Mouse (Mus musculus) limb, embryonic 15.5 days (tissue): ENCODE results near the gene Fgfr2. TPM values are rescaled to one million over a fixed set of nuclear protein-coding genes. Genes with fewer than 3 reads are reported as not detected.

Experiments
- ATAC-seq: fragments of 200-750 bp; cut with Nextera tagmentation; 2 replicates; pipeline ENCODE4 v1.8.0; 2017; ENCODE audit warnings: low read depth, moderate TSS enrichment; ENCODE audit not compliant: insufficient number of reproducible peaks, low FRiP score, low TSS enrichment
- H3K27ac ChIP-seq: fragments of 300-500 bp; sonication (generic); 2 replicates; pipeline ENCODE4 v1.5.1; 2015; ENCODE audit warnings: moderate library complexity, mild to moderate bottlenecking, inconsistent platforms
- H3K27me3 ChIP-seq: fragments of 300-500 bp; sonication (generic); 2 replicates; pipeline ENCODE4 v1.6.1; 2015; ENCODE audit warnings: inconsistent platforms
- H3K36me3 ChIP-seq: fragments of 300-500 bp; sonication (generic); 2 replicates; pipeline ENCODE4 v1.6.1; 2015; ENCODE audit warnings: inconsistent platforms
- H3K4me1 ChIP-seq: fragments of 300-500 bp; sonication (generic); 2 replicates; pipeline ENCODE4 v1.6.1; 2015; ENCODE audit warnings: inconsistent platforms
- H3K4me2 ChIP-seq: fragments of 300-500 bp; sonication (generic); 2 replicates; pipeline ENCODE4 v1.6.1; 2015; ENCODE audit warnings: mild to moderate bottlenecking, inconsistent platforms
- H3K4me3 ChIP-seq: fragments of 300-500 bp; sonication (generic); 2 replicates; pipeline ENCODE4 v1.5.1; 2015; ENCODE audit warnings: mild to moderate bottlenecking, inconsistent platforms
- H3K9ac ChIP-seq: fragments of 300-500 bp; sonication (generic); 2 replicates; pipeline ENCODE4 v1.6.1; 2015; ENCODE audit warnings: inconsistent platforms
- H3K9me3 ChIP-seq: fragments of 300-500 bp; sonication (generic); 2 replicates; pipeline ENCODE4 v1.6.1; 2016; ENCODE audit warnings: inconsistent platforms
- WGBS: fragments of 180-500 bp; shearing (Covaris S2); methylation state at CpG from one replicate; pipeline ENCODE4 v1.1.7; 2015; 5-methylcytosine and 5-hydroxymethylcytosine counted together
- polyA plus RNA-seq: library from polyadenylated mRNA; unstranded; fragments of >200 nt; fragmentation: Nextera tagmentation; extraction: Ambion mirVana; gene quantifications from 2 replicates; pipeline ENCODE4 v1.2.1, GENCODE M21; 2015

Gene Fgfr2
- polyA plus RNA-seq, 1 experiment from 2014 or later: 101 TPM

- no peak for ATAC-seq
- no peaks in the 10 kb centered on the region for H3K36me3 ChIP-seq
- H3K27ac ChIP-seq: no peak overlapping the region
- H3K9ac ChIP-seq: no peak overlapping the region
- H3K9me3 ChIP-seq: no peaks in the 10 kb centered on the region
- peaks cover 19% of the 10 kb centered on the region; the same call in 1 of the 2 replicates for H3K4me1 ChIP-seq
- no peak overlapping the region for H3K4me2 ChIP-seq
- WGBS: 43% methylated on average over 19 of the region's 19 CpGs
- no peaks in the 10 kb centered on the region for H3K27me3 ChIP-seq
- no peak overlapping the region for H3K4me3 ChIP-seq
Observed at GRCm38 (mm10) chr7:130278738-130279705, 2844.1 kb downstream of the Fgfr2 start.

- Histone ChIP-seq H3K9me3 (no peaks in the 10 kb centered on the region), H3K36me3 (no peaks in the 10 kb centered on the region), H3K9ac (no peak overlapping the region), H3K4me2 (no peak overlapping the region), H3K27ac (no peak overlapping the region), H3K4me3 (no peak overlapping the region), H3K27me3 (no peaks in the 10 kb centered on the region), H3K4me1 (peaks cover 22% of the 10 kb centered on the region)
- ATAC-seq: no peak
- WGBS: 43% methylated on average over 11 of the region's 11 CpGs
Observed at GRCm38 (mm10) chr7:130278000-130278737, 2845.0 kb downstream of the Fgfr2 start.

GRCm38 (mm10) chr7:130273265-130273664 is 2849.9 kb downstream of the Fgfr2 start:
- Histone ChIP-seq H3K4me3 (no peak overlapping the region), H3K4me2 (no peak overlapping the region), H3K9me3 (no peaks in the 10 kb centered on the region), H3K27ac (no peak overlapping the region), H3K27me3 (0 out of 2 replicates have a peak, but pooled peaks cover 3% of the 10 kb centered on the region), H3K9ac (no peak overlapping the region), H3K36me3 (no peaks in the 10 kb centered on the region), H3K4me1 (peaks cover 19% of the 10 kb centered on the region)
- WGBS: 18% methylated on average over 16 of the region's 16 CpGs
- ATAC-seq: peak; percentile 40; the same call in 1 of the 2 replicates

- ATAC-seq: no peak
- Histone ChIP-seq H3K4me1 (peaks cover 23% of the 10 kb centered on the region), H3K4me2 (no peak overlapping the region), H3K27ac (no peak overlapping the region), H3K36me3 (no peaks in the 10 kb centered on the region), H3K4me3 (no peak overlapping the region), H3K27me3 (0 out of 2 replicates have a peak, but pooled peaks cover 3% of the 10 kb centered on the region), H3K9me3 (no peaks in the 10 kb centered on the region), H3K9ac (no peak overlapping the region)
- 84% methylated on average over 5 of the region's 5 CpGs for WGBS
Observed at GRCm38 (mm10) chr7:130270807-130271206, 2852.3 kb downstream of the Fgfr2 start.

- no peak overlapping the region for H3K9ac ChIP-seq
- 51% methylated on average over 16 of the region's 16 CpGs for WGBS
- H3K27me3 ChIP-seq: 0 out of 2 replicates have a peak, but pooled peaks cover 3% of the 10 kb centered on the region
- no peak for ATAC-seq
- H3K27ac ChIP-seq: no peak overlapping the region
- no peaks in the 10 kb centered on the region for H3K36me3 ChIP-seq
- H3K9me3 ChIP-seq: no peaks in the 10 kb centered on the region
- no peak overlapping the region for H3K4me2 ChIP-seq
- H3K4me3 ChIP-seq: no peak overlapping the region
- peaks cover 23% of the 10 kb centered on the region for H3K4me1 ChIP-seq
Observed at GRCm38 (mm10) chr7:130269124-130269867, 2853.9 kb downstream of the Fgfr2 start.

- WGBS: 46% methylated on average over 5 of the region's 5 CpGs
- Histone ChIP-seq H3K4me3 (no peak overlapping the region), H3K27ac (no peak overlapping the region), H3K9me3 (no peaks in the 10 kb centered on the region), H3K9ac (no peak overlapping the region), H3K4me1 (peaks cover 27% of the 10 kb centered on the region), H3K4me2 (0 out of 2 replicates have a peak overlapping the region, but pooled peaks have one; percentile 83), H3K27me3 (no peaks in the 10 kb centered on the region), H3K36me3 (no peaks in the 10 kb centered on the region)
- ATAC-seq: no peak
Observed at GRCm38 (mm10) chr7:130267099-130267498, 2856.1 kb downstream of the Fgfr2 start.

GRCm38 (mm10) chr7:130266166-130266490 is 2857.0 kb downstream of the Fgfr2 start:
- H3K4me1 ChIP-seq: peaks cover 34% of the 10 kb centered on the region
- under 1% methylated on average over 51 of the region's 52 CpGs for WGBS
- peak; percentile 85 for ATAC-seq
- peak overlapping the region; percentile 79 for H3K4me3 ChIP-seq
- H3K4me2 ChIP-seq: peak overlapping the region; percentile 83
- H3K9me3 ChIP-seq: no peaks in the 10 kb centered on the region
- peak overlapping the region; percentile 87 for H3K9ac ChIP-seq
- no peaks in the 10 kb centered on the region for H3K36me3 ChIP-seq
- H3K27ac ChIP-seq: peak overlapping the region; percentile 96
- H3K27me3 ChIP-seq: peaks cover 4% of the 10 kb centered on the region; the same call in 1 of the 2 replicates

GRCm38 (mm10) chr7:130265319-130266165 is 2857.6 kb downstream of the Fgfr2 start:
- H3K36me3 ChIP-seq: no peaks in the 10 kb centered on the region
- peak; percentile 28; the same call in 1 of the 2 replicates for ATAC-seq
- H3K9me3 ChIP-seq: no peaks in the 10 kb centered on the region
- H3K4me1 ChIP-seq: peaks cover 40% of the 10 kb centered on the region
- H3K4me3 ChIP-seq: peak overlapping the region; percentile 79
- under 1% methylated on average over 58 of the region's 58 CpGs for WGBS
- peak overlapping the region; percentile 96 for H3K27ac ChIP-seq
- H3K4me2 ChIP-seq: peak overlapping the region; percentile 83
- peak overlapping the region; percentile 87 for H3K9ac ChIP-seq
- H3K27me3 ChIP-seq: peaks cover 4% of the 10 kb centered on the region; the same call in 1 of the 2 replicates

GRCm38 (mm10) chr7:130264616-130265318 is 2858.4 kb downstream of the Fgfr2 start:
- Histone ChIP-seq H3K4me1 (peaks cover 45% of the 10 kb centered on the region), H3K9ac (peak overlapping the region; percentile 87), H3K27ac (peak overlapping the region; percentile 96), H3K4me2 (peak overlapping the region; percentile 83), H3K9me3 (no peaks in the 10 kb centered on the region), H3K36me3 (no peaks in the 10 kb centered on the region), H3K4me3 (peak overlapping the region; percentile 79), H3K27me3 (peaks cover 4% of the 10 kb centered on the region; the same call in 1 of the 2 replicates)
- under 1% methylated on average over 41 of the region's 41 CpGs for WGBS
- no peak; the same call in 1 of the 2 replicates for ATAC-seq

- Histone ChIP-seq H3K4me3 (peak overlapping the region; percentile 79), H3K4me2 (peak overlapping the region; percentile 83), H3K27me3 (peaks cover 4% of the 10 kb centered on the region; the same call in 1 of the 2 replicates), H3K27ac (peak overlapping the region; percentile 96), H3K4me1 (peaks cover 46% of the 10 kb centered on the region), H3K9ac (peak overlapping the region; percentile 87), H3K36me3 (no peaks in the 10 kb centered on the region), H3K9me3 (no peaks in the 10 kb centered on the region)
- WGBS: 7% methylated on average over 20 of the region's 20 CpGs
- ATAC-seq: no peak
Observed at GRCm38 (mm10) chr7:130263799-130264351, 2859.3 kb downstream of the Fgfr2 start.
